In the genomic region with DNA sequence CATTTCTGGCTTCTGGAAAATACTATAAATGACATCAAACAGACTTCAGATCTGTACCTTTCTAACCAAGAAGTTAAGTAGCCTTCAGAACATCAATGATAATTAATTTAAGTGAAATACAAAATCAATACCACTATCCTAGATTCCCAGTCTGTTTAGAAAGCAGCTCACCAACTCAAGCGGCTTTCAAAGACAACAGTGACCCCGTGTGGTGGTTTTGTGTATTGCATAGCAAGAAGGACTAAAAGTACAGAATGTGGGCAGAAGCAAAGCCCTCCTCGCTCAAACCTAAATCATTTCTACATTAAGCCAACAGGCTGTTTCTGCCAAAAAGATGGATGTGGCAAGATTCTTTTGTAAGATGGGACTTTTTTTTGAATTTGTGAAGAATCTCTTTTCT, we compare ENCODE assay signal across 8 mouse cellular contexts.
DNase-seq lines count a peak whose midpoint lies in the region; TF ChIP-seq lines count a peak whose summit lies in the region.

No protein-coding gene starts in this region.

- TF ChIP-seq EP300 in ES-Bruce4 (IDR thresholded peaks at IDR 0.05; ENCODE audit: insufficient read depth, low read depth, low read length) = no peak

- H3K4me1 ChIP-seq in ES-Bruce4 (ENCODE audit: control insufficient read depth, insufficient read depth, low read length) = no peaks in the 10 kb centered on the region
- H3K4me1 ChIP-seq in liver, adult 2 months (ENCODE audit: control insufficient read depth, insufficient read depth, low read length) = no peaks in the 10 kb centered on the region; the same call in 1 of the 2 replicates

- no peaks in the 10 kb centered on the region; the same call in 1 of the 2 replicates for H3K27me3 ChIP-seq in ES-Bruce4 (ENCODE audit: control insufficient read depth, insufficient read depth, low read length, poor library complexity, severe bottlenecking)
- no peaks in the 10 kb centered on the region for H3K27me3 ChIP-seq in liver, adult 2 months (ENCODE audit: control insufficient read depth, insufficient read depth, low read length)

- H3K9me3 ChIP-seq in ES-Bruce4 (replicated peaks; ENCODE audit: control insufficient read depth, insufficient read depth, low read length, poor library complexity, severe bottlenecking) = no peaks in the 10 kb centered on the region

- DNase-seq in 3T3-L1 (ENCODE audit: low read depth, low spot score) = peak; percentile 85
- peak; percentile 66 for DNase-seq in c-Kit-positive CD71-positive TER-119-negative erythroid progenitor cells, embryonic 14.5 days (ENCODE audit: low read depth)
- peak; percentile 86 for DNase-seq in forelimb bud, embryonic 11.5 days (ENCODE audit: low read depth, low spot score)
- peak; percentile 82 for DNase-seq in kidney, adult 9 months
- peak; percentile 58 for DNase-seq in liver, adult 2 months (ENCODE audit: extremely low read depth, low read depth, low spot score)
- DNase-seq in right cerebral cortex, adult 2 months (ENCODE audit: low spot score in 2 of 2) = peak; percentile 95 to 98
- DNase-seq in yolk sac, embryonic 10.5 days (ENCODE audit: low spot score) = peak; percentile 56

- no peak overlapping the region for H3K27ac ChIP-seq in ES-Bruce4 (ENCODE audit: insufficient read depth, low read length)
- H3K27ac ChIP-seq in liver, adult 2 months (replicated peaks; ENCODE audit: insufficient read depth, low read depth, low read length) = no peak overlapping the region

- TF ChIP-seq CTCF in ES-Bruce4 (IDR thresholded peaks at IDR 0.05; ENCODE audit: low read depth, low read length) = peak; percentile 24
- TF ChIP-seq CTCF in liver, adult 2 months (IDR thresholded peaks at IDR 0.05; ENCODE audit: low read depth, low read length) = peak; percentile 63

- H3K9ac ChIP-seq in ES-Bruce4 (ENCODE audit: low read depth, poor library complexity, severe bottlenecking) = no peak overlapping the region
- H3K9ac ChIP-seq in liver, adult 2 months (ENCODE audit: low read depth, low read length) = no peak overlapping the region

- H3K36me3 ChIP-seq in ES-Bruce4 (ENCODE audit: control insufficient read depth, insufficient read depth, low read length, poor library complexity, severe bottlenecking) = no peaks in the 10 kb centered on the region
- no peaks in the 10 kb centered on the region for H3K36me3 ChIP-seq in liver, adult 2 months (ENCODE audit: control insufficient read depth, insufficient read depth, low read length)

- WGBS in liver, adult 2 months = under 1% methylated on average over 3 of the region's 3 CpGs

- TF ChIP-seq POLR2A in ES-Bruce4 (IDR thresholded peaks at IDR 0.05; ENCODE audit: insufficient read depth, low read length) = no peak
- TF ChIP-seq POLR2A in liver, adult 2 months (IDR thresholded peaks at IDR 0.05; ENCODE audit: extremely low read depth, insufficient read depth, low read length) = no peak

- no peaks in the 10 kb centered on the region for H3K79me2 ChIP-seq in liver, adult 2 months (ENCODE audit: control insufficient read depth, insufficient read depth, low read length)

- no peak overlapping the region for H3K4me3 ChIP-seq in ES-Bruce4 (ENCODE audit: low read depth, low read length)
- H3K4me3 ChIP-seq in liver, adult 2 months (ENCODE audit: insufficient read depth, low read depth, low read length) = no peak overlapping the region
